Mouse (Mus musculus): ENCODE measurements around the gene Selenov. TPM values are rescaled to one million over a fixed set of nuclear protein-coding genes. Genes with fewer than 3 reads are reported as not detected.

Gene Selenov
- polyA plus RNA-seq (2012): not detected in 2 replicates

GRCm38 (mm10) chr7:28290638-28291590 lies at the start of gene Selenov:
TSS of gene Selenov (minus strand) at chr7:28291186.
- Histone ChIP-seq H3K27me3 (ENCODE audit: control insufficient read depth) (peaks cover 86% of the 10 kb centered on the region), H3K4me3 (replicated peaks) (no peak within 1 kb of the TSS), H3K9me3 (ENCODE audit: control insufficient read depth, low read length) (no peaks in the 10 kb centered on the region; the same call in 1 of the 2 replicates), H3K36me3 (ENCODE audit: control insufficient read depth) (no peaks in the 10 kb centered on the region), H3K4me1 (ENCODE audit: control insufficient read depth) (peaks cover 7% of the 10 kb centered on the region)
- TF ChIP-seq GATA1 (IDR thresholded peaks at IDR 0.05; ENCODE audit: low read length) (no peak), TAL1 (IDR thresholded peaks at IDR 0.05; ENCODE audit: low read length) (no peak)

- H3K9me3 ChIP-seq (ENCODE audit: control insufficient read depth, low read length): no peaks in the 10 kb centered on the region
- H3K27me3 ChIP-seq (ENCODE audit: control insufficient read depth): no peaks in the 10 kb centered on the region
- peak overlapping the region; percentile 100 for H3K4me3 ChIP-seq (replicated peaks)
- peaks cover 38% of the 10 kb centered on the region for H3K4me1 ChIP-seq (ENCODE audit: control insufficient read depth)
- no peak for TF ChIP-seq GATA1 (IDR thresholded peaks at IDR 0.05; ENCODE audit: low read length)
- no peak for TF ChIP-seq TAL1 (IDR thresholded peaks at IDR 0.05; ENCODE audit: low read length)
- peaks cover 21% of the 10 kb centered on the region for H3K36me3 ChIP-seq (ENCODE audit: control insufficient read depth)
Observed at GRCm38 (mm10) chr7:28339213-28339917, 48.4 kb upstream of the Selenov start.

GRCm38 (mm10) chr7:28338108-28338998 lies 47.4 kb upstream of the Selenov start, which contains the start of gene Supt5:
TSS of gene Supt5 (minus strand) at chr7:28338746.
- H3K4me3 ChIP-seq (replicated peaks): peak within 1 kb of the TSS; percentile 100
- peaks cover 37% of the 10 kb centered on the region for H3K4me1 ChIP-seq (ENCODE audit: control insufficient read depth)
- H3K36me3 ChIP-seq (ENCODE audit: control insufficient read depth): peaks cover 26% of the 10 kb centered on the region
- no peaks in the 10 kb centered on the region for H3K9me3 ChIP-seq (ENCODE audit: control insufficient read depth, low read length)
- H3K27me3 ChIP-seq (ENCODE audit: control insufficient read depth): no peaks in the 10 kb centered on the region
- TF ChIP-seq TAL1 (IDR thresholded peaks at IDR 0.05; ENCODE audit: low read length): no peak
- TF ChIP-seq GATA1 (IDR thresholded peaks at IDR 0.05; ENCODE audit: low read length): no peak

DNA sequence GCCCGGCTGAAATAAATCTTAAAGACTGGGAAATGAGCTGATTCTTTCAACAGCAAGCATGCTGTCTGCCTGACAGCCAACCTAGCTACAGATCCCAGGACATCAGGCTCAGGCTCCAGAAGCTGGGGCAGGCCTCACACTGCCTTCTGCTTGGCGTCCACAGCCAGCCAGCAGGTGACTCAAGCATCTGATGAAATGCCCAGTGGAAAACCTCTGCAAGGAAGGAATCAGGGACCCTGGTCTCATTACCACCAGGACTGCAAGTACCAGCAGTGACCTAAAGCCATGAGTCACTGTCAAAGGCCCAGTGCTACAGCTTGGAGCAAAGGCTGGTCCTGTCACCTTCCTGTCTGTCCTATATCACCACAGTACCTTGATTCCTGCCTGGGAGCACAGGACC lies 44.5 kb upstream of the Selenov start:
- H3K36me3 ChIP-seq (ENCODE audit: control insufficient read depth): peaks cover 49% of the 10 kb centered on the region
- no peaks in the 10 kb centered on the region for H3K27me3 ChIP-seq (ENCODE audit: control insufficient read depth)
- TF ChIP-seq GATA1 (IDR thresholded peaks at IDR 0.05; ENCODE audit: low read length) (no peak), TAL1 (IDR thresholded peaks at IDR 0.05; ENCODE audit: low read length) (no peak)
- H3K9me3 ChIP-seq (ENCODE audit: control insufficient read depth, low read length): no peaks in the 10 kb centered on the region
- no peak overlapping the region for H3K4me3 ChIP-seq (replicated peaks)
- H3K4me1 ChIP-seq (ENCODE audit: control insufficient read depth): peaks cover 39% of the 10 kb centered on the region

DNA sequence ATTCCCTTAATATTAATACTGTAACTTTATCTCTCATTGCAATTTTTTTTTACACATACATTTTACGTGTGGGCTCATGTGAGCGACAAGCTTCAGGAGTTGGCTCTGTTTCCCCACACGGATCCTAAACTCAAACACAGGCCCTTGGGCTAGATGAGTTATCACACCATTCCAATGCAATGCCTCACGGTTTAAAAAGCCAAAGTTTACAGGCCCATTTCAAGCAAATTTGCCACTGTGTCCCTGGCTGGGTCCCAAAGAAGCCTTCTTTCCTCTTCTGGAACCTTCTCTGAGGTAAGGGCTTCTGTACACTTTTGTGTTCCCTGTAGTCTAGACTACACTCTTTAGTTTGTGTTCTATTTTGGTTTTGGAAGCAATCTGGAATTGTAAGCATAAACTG lies 43.5 kb upstream of the Selenov start:
- no peak for TF ChIP-seq GATA1 (IDR thresholded peaks at IDR 0.05; ENCODE audit: low read length)
- TF ChIP-seq TAL1 (IDR thresholded peaks at IDR 0.05; ENCODE audit: low read length): no peak
- no peaks in the 10 kb centered on the region for H3K9me3 ChIP-seq (ENCODE audit: control insufficient read depth, low read length)
- H3K36me3 ChIP-seq (ENCODE audit: control insufficient read depth): peaks cover 59% of the 10 kb centered on the region

GRCm38 (mm10) chr7:28328260-28328659 lies 37.3 kb upstream of the Selenov start:
- H3K9me3 ChIP-seq (ENCODE audit: control insufficient read depth, low read length): no peaks in the 10 kb centered on the region
- no peak for TF ChIP-seq GATA1 (IDR thresholded peaks at IDR 0.05; ENCODE audit: low read length)
- no peak for TF ChIP-seq TAL1 (IDR thresholded peaks at IDR 0.05; ENCODE audit: low read length)
- 0 out of 2 replicates have a peak, but pooled peaks cover under 1% of the 10 kb centered on the region for H3K4me1 ChIP-seq (ENCODE audit: control insufficient read depth)
- peaks cover 92% of the 10 kb centered on the region for H3K36me3 ChIP-seq (ENCODE audit: control insufficient read depth)
- no peaks in the 10 kb centered on the region for H3K27me3 ChIP-seq (ENCODE audit: control insufficient read depth)
- H3K4me3 ChIP-seq (replicated peaks): no peak overlapping the region

More for the DNA sequence above, 43.5 kb upstream of the Selenov start:
- Histone ChIP-seq H3K4me3 (replicated peaks) (no peak overlapping the region), H3K27me3 (ENCODE audit: control insufficient read depth) (no peaks in the 10 kb centered on the region), H3K4me1 (ENCODE audit: control insufficient read depth) (peaks cover 35% of the 10 kb centered on the region)

DNA sequence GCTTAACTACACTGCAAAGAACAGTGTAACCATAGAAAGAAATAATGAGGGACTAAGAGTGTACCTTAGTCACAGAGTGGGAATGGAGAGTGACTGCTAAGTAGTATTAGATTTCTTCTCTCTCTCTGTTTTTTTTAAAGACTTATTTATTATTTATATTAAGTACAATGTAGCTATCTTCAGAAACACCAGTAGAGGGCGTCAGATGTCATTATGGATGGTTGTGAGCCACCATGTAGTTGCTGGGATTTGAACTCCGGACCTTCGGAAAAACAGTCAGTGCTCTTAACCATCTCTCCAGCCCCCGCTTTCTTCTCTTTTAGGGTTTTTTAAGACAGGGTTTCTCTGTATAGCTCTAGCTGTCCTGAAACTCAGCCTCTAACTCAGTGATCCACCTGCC lies 35.5 kb upstream of the Selenov start:
- no peaks in the 10 kb centered on the region for H3K27me3 ChIP-seq (ENCODE audit: control insufficient read depth)
- peaks cover 98% of the 10 kb centered on the region for H3K36me3 ChIP-seq (ENCODE audit: control insufficient read depth)
- peaks cover 4% of the 10 kb centered on the region; the same call in 1 of the 2 replicates for H3K4me1 ChIP-seq (ENCODE audit: control insufficient read depth)
- TF ChIP-seq GATA1 (IDR thresholded peaks at IDR 0.05; ENCODE audit: low read length) (no peak), TAL1 (IDR thresholded peaks at IDR 0.05; ENCODE audit: low read length) (no peak)
- H3K9me3 ChIP-seq (ENCODE audit: control insufficient read depth, low read length): no peaks in the 10 kb centered on the region
- H3K4me3 ChIP-seq (replicated peaks): no peak overlapping the region

- TF ChIP-seq GATA1 (IDR thresholded peaks at IDR 0.05; ENCODE audit: low read length): no peak
- no peak for TF ChIP-seq TAL1 (IDR thresholded peaks at IDR 0.05; ENCODE audit: low read length)
- Histone ChIP-seq H3K27me3 (ENCODE audit: control insufficient read depth) (no peaks in the 10 kb centered on the region), H3K4me1 (ENCODE audit: control insufficient read depth) (peaks cover 4% of the 10 kb centered on the region; the same call in 1 of the 2 replicates), H3K4me3 (replicated peaks) (no peak overlapping the region), H3K36me3 (ENCODE audit: control insufficient read depth) (peaks cover 98% of the 10 kb centered on the region), H3K9me3 (ENCODE audit: control insufficient read depth, low read length) (no peaks in the 10 kb centered on the region)
Observed at GRCm38 (mm10) chr7:28325293-28325692, 34.3 kb upstream of the Selenov start.

All from erythroblast, embryonic 14.5 days (primary cell).